19 mouse cellular contexts compared by ENCODE assay signal in the genomic region with DNA sequence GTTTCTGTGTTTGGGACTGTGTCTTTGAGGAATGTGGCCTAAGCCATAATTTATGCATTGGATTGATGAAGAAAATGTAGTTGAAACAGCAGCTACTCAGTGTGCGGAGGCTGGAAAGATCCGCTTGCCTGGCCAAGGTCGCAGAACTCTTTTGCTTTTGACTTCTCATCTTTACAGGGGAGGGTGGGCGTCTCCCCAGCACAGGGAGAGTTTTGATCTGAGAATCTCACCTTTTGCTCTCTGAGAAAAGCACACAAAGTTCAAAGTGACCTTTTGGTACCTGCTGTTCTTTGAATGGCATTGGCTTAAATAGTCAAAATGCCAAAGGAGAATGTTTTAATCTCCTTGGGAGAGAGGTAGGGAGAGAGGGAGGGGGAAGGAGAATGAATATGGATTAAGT.
"Had no signal": no experiment of that assay in that cellular context is flagged by ENCODE, and none has a peak within 500 bp of the region (broad histone marks: within the 10 kb centered on the region; RNA-seq: fewer than 3 reads in every experiment).

No protein-coding gene starts in this region.

- H3K36me3 ChIP-seq: limb, embryonic 15.5 days; midbrain, embryonic 12.5 days; midbrain, embryonic 15.5 days; neural tube, embryonic 12.5 days; neural tube, embryonic 15.5 days had no signal

- H3K27me3 ChIP-seq: limb, embryonic 15.5 days; neural tube, embryonic 12.5 days had no signal

- H3K9me3 ChIP-seq: limb, embryonic 15.5 days; midbrain, embryonic 12.5 days; midbrain, embryonic 15.5 days; neural tube, embryonic 12.5 days; neural tube, embryonic 15.5 days had no signal

- ATAC-seq: intestine, postnatal 0 days; liver, postnatal 0 days; lung, postnatal 0 days; midbrain, embryonic 15.5 days had no signal

- H3K4me2 ChIP-seq: limb, embryonic 15.5 days; liver, embryonic 11.5 days; lung, embryonic 14.5 days; midbrain, embryonic 12.5 days; midbrain, embryonic 15.5 days; neural tube, embryonic 12.5 days; neural tube, embryonic 15.5 days had no signal

- H3K9ac ChIP-seq: limb, embryonic 15.5 days; liver, embryonic 14.5 days; liver, postnatal 0 days; lung, embryonic 14.5 days; midbrain, embryonic 12.5 days; midbrain, embryonic 15.5 days; neural tube, embryonic 12.5 days; neural tube, embryonic 15.5 days had no signal

- H3K27ac ChIP-seq: left cerebral cortex, adult 2 months; limb, embryonic 15.5 days; liver, embryonic 14.5 days; macrophage; midbrain, embryonic 12.5 days; midbrain, embryonic 15.5 days; neural tube, embryonic 12.5 days; neural tube, embryonic 15.5 days had no signal

- H3K4me3 ChIP-seq: left cerebral cortex, adult 2 months; limb, embryonic 15.5 days; midbrain, embryonic 12.5 days; midbrain, embryonic 15.5 days; neural tube, embryonic 12.5 days; neural tube, embryonic 15.5 days had no signal

- DNase-seq: layer of hippocampus, postnatal 36 days; liver, postnatal 0 days; right cerebral cortex, adult 18-20 months; right cerebral cortex, postnatal 14 days; right cerebral cortex, postnatal 4 days; thymus, adult 18-20 months; thymus, postnatal 36 days had no signal
